Mouse (Mus musculus): ENCODE data around the gene 1700123K08Rik.

DNA sequence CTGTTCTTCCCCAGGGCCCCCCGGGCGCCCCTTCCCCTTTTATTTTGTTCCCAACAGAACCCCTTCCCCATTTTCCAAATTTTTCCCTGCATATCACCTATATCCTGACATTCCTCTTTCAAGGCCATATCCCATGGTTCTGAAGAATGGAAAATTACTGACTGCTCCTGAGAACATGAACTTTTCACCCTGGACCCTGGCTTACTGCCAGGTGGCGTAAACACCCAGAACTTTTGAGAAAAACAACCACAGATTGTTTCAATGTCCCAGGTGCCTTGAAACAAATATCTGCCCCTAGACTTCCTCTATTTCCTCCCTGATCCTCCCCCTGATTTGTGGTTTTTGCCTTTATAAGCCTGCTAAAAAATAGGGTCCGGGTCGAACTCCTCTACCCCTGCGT lies 22.9 kb upstream of the 1700123K08Rik start:
- TF ChIP-seq CTCF (IDR thresholded peaks at IDR 0.05; ENCODE audit: insufficient read depth, low read depth, low read length) (no peak), POLR2A (IDR thresholded peaks at IDR 0.05; ENCODE audit: insufficient read depth, low read depth, low read length) (no peak)

Measured in olfactory bulb, adult 2 months (tissue).